Mouse (Mus musculus): ENCODE measurements around the gene Zfp931. TPM values are rescaled to one million over a fixed set of nuclear protein-coding genes. Genes with fewer than 3 reads are reported as not detected.

Zfp931 gene
- polyA plus RNA-seq (2014; fragmentation: Illumina TruSeq; extraction: RNeasy Lipid Tissue Mini Kit (QIAGEN cat#74804); ENCODE audit: low replicate concordance) = 31.7 TPM

DNA sequence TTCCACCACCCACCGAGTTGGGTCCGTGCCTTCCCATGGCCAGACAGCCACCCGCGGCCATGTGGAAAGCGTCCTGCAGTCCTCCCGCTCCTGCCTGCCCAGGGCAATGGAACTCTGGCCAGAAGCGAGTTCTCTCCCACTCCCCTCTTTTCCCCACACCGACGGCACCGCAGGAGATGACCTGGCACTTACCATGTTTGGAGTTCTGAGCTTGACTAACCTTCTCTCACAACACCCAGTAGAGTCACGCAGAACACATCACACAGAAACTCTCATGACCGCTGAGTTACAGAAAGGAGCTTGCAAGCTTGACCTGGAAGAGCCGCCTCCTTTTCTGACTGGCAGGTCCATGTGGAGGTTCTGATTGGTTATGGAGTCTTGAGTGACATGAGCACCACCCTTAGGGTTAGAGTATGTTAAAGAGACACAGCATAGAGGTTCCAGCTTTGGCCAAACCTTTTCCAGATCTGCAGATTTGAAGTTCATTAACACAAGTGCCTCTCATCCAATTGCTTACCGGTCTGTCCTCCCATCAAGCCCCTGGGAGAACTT lies at the start of gene Zfp931:
Zfp931 (minus strand) TSS at position 311 of the 552 bp plus-strand sequence.

DNA sequence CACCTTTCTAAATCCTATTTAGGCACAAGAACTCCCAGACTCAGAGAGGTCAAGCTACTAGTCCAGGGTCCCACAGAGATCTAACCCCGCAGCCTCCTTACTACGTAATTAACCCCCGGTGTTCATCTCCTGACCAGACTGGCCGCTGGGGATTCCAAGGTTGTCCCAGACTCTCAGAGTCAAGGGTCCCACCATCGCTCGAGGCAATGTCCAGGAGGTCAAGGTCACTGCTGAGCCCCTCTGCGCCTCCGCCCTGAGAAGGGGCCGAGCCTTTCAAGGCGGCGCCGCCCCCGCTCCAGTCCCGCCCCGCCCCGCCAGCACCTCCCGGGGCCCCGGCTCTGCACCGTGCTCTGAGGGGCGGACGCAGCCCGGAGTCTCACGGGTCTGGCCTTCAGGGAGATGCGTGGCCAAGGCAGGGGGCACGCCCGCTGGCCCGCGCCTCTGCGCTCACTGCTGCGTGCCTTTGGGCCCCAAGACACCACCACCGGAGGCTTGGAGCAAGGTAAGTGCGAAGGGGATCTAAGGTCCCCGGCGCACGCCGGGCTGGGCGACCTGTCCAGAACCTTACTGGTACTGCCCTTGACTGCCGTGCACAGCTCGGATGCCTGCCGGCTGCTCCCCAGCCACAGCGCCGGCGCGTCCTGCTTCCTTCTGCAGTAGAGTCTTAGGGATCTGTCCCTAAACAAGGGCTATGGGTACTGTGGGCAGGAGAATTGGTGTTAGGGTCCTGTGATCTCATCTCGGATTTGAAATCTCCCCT lies 40.7 kb upstream of the Zfp931 start, which contains the start of gene Phactr3:
Phactr3 (plus strand) TSS at position 175 of the 760 bp plus-strand sequence.

GRCm38 (mm10) chr2:178023011-178023611 lies 55.2 kb downstream of the Zfp931 start, which contains the start of gene Zfp971:
TSS of gene Zfp971 (plus strand) at chr2:178023284.

Other genes with a start within 250 kb of the Zfp931 start
- 74.0 TPM for gene Gm14325, start 238.1 kb downstream of the Zfp931 start, polyA plus RNA-seq (2014; fragmentation: Illumina TruSeq; extraction: RNeasy Lipid Tissue Mini Kit (QIAGEN cat#74804); ENCODE audit: low replicate concordance)
- 3.5 TPM for gene Gm14327, start 181.4 kb downstream of the Zfp931 start, polyA plus RNA-seq (2014; fragmentation: Illumina TruSeq; extraction: RNeasy Lipid Tissue Mini Kit (QIAGEN cat#74804); ENCODE audit: low replicate concordance)
- 15.5 TPM for gene Zfp972, start 152.9 kb downstream of the Zfp931 start, polyA plus RNA-seq (2014; fragmentation: Illumina TruSeq; extraction: RNeasy Lipid Tissue Mini Kit (QIAGEN cat#74804); ENCODE audit: low replicate concordance)
- gene Gm14326, start 121.2 kb downstream of the Zfp931 start, polyA plus RNA-seq (2014; fragmentation: Illumina TruSeq; extraction: RNeasy Lipid Tissue Mini Kit (QIAGEN cat#74804); ENCODE audit: low replicate concordance) = 51.8 TPM
- 63.8 TPM for gene Zfp971, start 55.2 kb downstream of the Zfp931 start, polyA plus RNA-seq (2014; fragmentation: Illumina TruSeq; extraction: RNeasy Lipid Tissue Mini Kit (QIAGEN cat#74804); ENCODE audit: low replicate concordance)
- gene Phactr3, start 40.5 kb upstream of the Zfp931 start, polyA plus RNA-seq (2014; fragmentation: Illumina TruSeq; extraction: RNeasy Lipid Tissue Mini Kit (QIAGEN cat#74804); ENCODE audit: low replicate concordance) = 0.41 TPM